ENCODE assay signal across 8 mouse cellular contexts in the genomic region with DNA sequence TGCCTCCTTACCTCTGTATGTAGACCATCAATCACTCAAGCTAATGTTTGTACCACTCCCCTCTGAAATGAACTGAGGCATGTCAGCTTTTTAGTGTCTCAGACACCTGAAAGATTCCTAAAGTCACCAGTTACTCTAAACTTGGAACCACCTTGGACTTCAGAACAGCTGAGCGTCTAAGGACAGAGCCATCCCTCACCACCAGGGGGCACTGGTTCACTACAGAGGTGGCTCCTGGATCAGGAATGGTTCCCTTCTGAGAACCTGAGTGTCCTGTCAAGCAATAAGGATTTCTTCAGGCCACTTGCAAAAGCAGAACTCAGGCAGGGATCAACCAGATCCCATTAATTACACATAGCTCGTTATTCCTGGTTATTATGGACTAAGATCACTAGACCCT. TPM values are rescaled to one million over a fixed set of nuclear protein-coding genes. Genes with fewer than 3 reads are reported as not detected.
DNase-seq lines count a peak whose midpoint lies in the region; ATAC-seq lines count a peak whose summit lies in the region.

No protein-coding gene starts in this region.

- no peak overlapping the region for H3K4me2 ChIP-seq in hindbrain, embryonic 11.5 days (replicated peaks; ENCODE audit: low read depth, low read length)
- H3K4me2 ChIP-seq in hindbrain, embryonic 13.5 days: no peak overlapping the region
- H3K4me2 ChIP-seq in forebrain, embryonic 13.5 days: no peak overlapping the region

- peak; percentile 90 for DNase-seq in hindbrain, embryonic 11.5 days (ENCODE audit: low spot score)
- peak; percentile 54 for DNase-seq in c-Kit-negative CD71-positive TER-119-positive erythroid progenitor cells, embryonic 14.5 days (ENCODE audit: low read depth, low spot score)
- DNase-seq in induced T-regulatory cell, adult 2 months (ENCODE audit: low read depth): peak; percentile 84
- peak; percentile 74 to 87 for DNase-seq in left cerebral cortex, postnatal 14 days (ENCODE audit: low spot score in 2 of 2)
- DNase-seq in monocyte, adult 2 months (ENCODE audit: low read depth in 1 of 2, low spot score in 2 of 2): peak; percentile 16 to 59
- DNase-seq in spleen, postnatal 4 days (ENCODE audit: low spot score in 2 of 2): peak; percentile 73 to 91

- H3K9me3 ChIP-seq in hindbrain, embryonic 11.5 days (ENCODE audit: control insufficient read depth, low read length): no peaks in the 10 kb centered on the region
- H3K9me3 ChIP-seq in hindbrain, embryonic 13.5 days: no peaks in the 10 kb centered on the region
- H3K9me3 ChIP-seq in forebrain, embryonic 13.5 days (replicated peaks): no peaks in the 10 kb centered on the region

- H3K36me3 ChIP-seq in hindbrain, embryonic 11.5 days (ENCODE audit: control insufficient read depth, insufficient read depth, low read length): no peaks in the 10 kb centered on the region
- no peaks in the 10 kb centered on the region for H3K36me3 ChIP-seq in hindbrain, embryonic 13.5 days
- no peaks in the 10 kb centered on the region for H3K36me3 ChIP-seq in forebrain, embryonic 13.5 days (ENCODE audit: poor library complexity, severe bottlenecking)

- intact Hi-C loops in left cerebral cortex, postnatal 14 days (cut with DNase I): loop anchor here (1.0 to 5.0 kb wide), 2 partner anchors 94 to 362 kb away; no protein-coding TSS in a partner anchor

- no peaks in the 10 kb centered on the region for H3K4me1 ChIP-seq in hindbrain, embryonic 11.5 days (replicated peaks; ENCODE audit: control insufficient read depth, insufficient read depth, low read length)
- H3K4me1 ChIP-seq in hindbrain, embryonic 13.5 days (replicated peaks): peaks cover 7% of the 10 kb centered on the region
- no peaks in the 10 kb centered on the region; the same call in 1 of the 2 replicates for H3K4me1 ChIP-seq in forebrain, embryonic 13.5 days

- no peak for ATAC-seq in hindbrain, embryonic 11.5 days (ENCODE audit: low FRiP score)
- ATAC-seq in hindbrain, embryonic 13.5 days (ENCODE audit: low FRiP score): no peak
- 0 out of 2 replicates have a peak, but pooled peaks have one; percentile 48 for ATAC-seq in forebrain, embryonic 13.5 days

- no peak overlapping the region for H3K27ac ChIP-seq in hindbrain, embryonic 11.5 days (ENCODE audit: low read depth, low read length)
- H3K27ac ChIP-seq in hindbrain, embryonic 13.5 days: no peak overlapping the region
- H3K27ac ChIP-seq in forebrain, embryonic 13.5 days: no peak overlapping the region

- no peak overlapping the region for H3K9ac ChIP-seq in hindbrain, embryonic 11.5 days (ENCODE audit: low read depth, low read length)
- no peak overlapping the region for H3K9ac ChIP-seq in hindbrain, embryonic 13.5 days
- H3K9ac ChIP-seq in forebrain, embryonic 13.5 days: no peak overlapping the region

- 16% methylated on average over 2 of the region's 2 CpGs for WGBS in hindbrain, embryonic 11.5 days
- WGBS in hindbrain, embryonic 13.5 days: 6% methylated on average over 2 of the region's 2 CpGs
- 10% methylated on average over 2 of the region's 2 CpGs for WGBS in forebrain, embryonic 13.5 days

- no peaks in the 10 kb centered on the region for H3K27me3 ChIP-seq in hindbrain, embryonic 11.5 days (ENCODE audit: control insufficient read depth, insufficient read depth, low read length)
- no peaks in the 10 kb centered on the region for H3K27me3 ChIP-seq in hindbrain, embryonic 13.5 days
- H3K27me3 ChIP-seq in forebrain, embryonic 13.5 days: no peaks in the 10 kb centered on the region

- H3K4me3 ChIP-seq in hindbrain, embryonic 11.5 days (ENCODE audit: low read depth, low read length): no peak overlapping the region
- no peak overlapping the region for H3K4me3 ChIP-seq in hindbrain, embryonic 13.5 days
- H3K4me3 ChIP-seq in forebrain, embryonic 13.5 days: no peak overlapping the region

RNA-seq across cellular contexts. Expression of a gene that starts 5.9 kb away (rescaled TPM):
- 14.5 and 19.9 TPM in 2 replicates for polyA plus RNA-seq in hindbrain, embryonic 11.5 days (2014; fragmentation: Nextera tagmentation; extraction: Ambion mirVana)
- polyA plus RNA-seq in hindbrain, embryonic 13.5 days (2015; fragmentation: Nextera tagmentation; extraction: Ambion mirVana): 11.1 TPM in 2 replicates
- polyA plus RNA-seq in forebrain, embryonic 13.5 days (2015; fragmentation: Nextera tagmentation; extraction: Ambion mirVana): 15.3 and 16.9 TPM in 2 replicates
- total RNA-seq in left cerebral cortex, postnatal 14 days (2021): 10 to 100 TPM; 45.8 to 46.2 TPM

RNA-seq across cellular contexts. Expression of a gene that starts 30.5 kb away (rescaled TPM):
- polyA plus RNA-seq in hindbrain, embryonic 11.5 days (2014; fragmentation: Nextera tagmentation; extraction: Ambion mirVana): 26.8 and 27.8 TPM in 2 replicates
- 31.1 and 31.2 TPM in 2 replicates for polyA plus RNA-seq in hindbrain, embryonic 13.5 days (2015; fragmentation: Nextera tagmentation; extraction: Ambion mirVana)
- polyA plus RNA-seq in forebrain, embryonic 13.5 days (2015; fragmentation: Nextera tagmentation; extraction: Ambion mirVana): 36.8 and 40.4 TPM in 2 replicates
- total RNA-seq in left cerebral cortex, postnatal 14 days (2021): 10 to 100 TPM; 13.9 to 19.5 TPM

RNA-seq across cellular contexts. Expression of a gene that starts 47.1 kb away (rescaled TPM):
- 0.15 TPM in 1 of 2 replicates, not detected in the other for polyA plus RNA-seq in hindbrain, embryonic 11.5 days (2014; fragmentation: Nextera tagmentation; extraction: Ambion mirVana)
- not detected in 2 replicates for polyA plus RNA-seq in hindbrain, embryonic 13.5 days (2015; fragmentation: Nextera tagmentation; extraction: Ambion mirVana)
- polyA plus RNA-seq in forebrain, embryonic 13.5 days (2015; fragmentation: Nextera tagmentation; extraction: Ambion mirVana): not detected in 2 replicates
- not detected for total RNA-seq in left cerebral cortex, postnatal 14 days (2021)

RNA-seq across cellular contexts. Expression of a gene that starts 50.4 kb away (rescaled TPM):
- polyA plus RNA-seq in hindbrain, embryonic 11.5 days (2014; fragmentation: Nextera tagmentation; extraction: Ambion mirVana): 0.26 TPM in 1 of 2 replicates, not detected in the other
- 0.13 and 0.28 TPM in 2 replicates for polyA plus RNA-seq in hindbrain, embryonic 13.5 days (2015; fragmentation: Nextera tagmentation; extraction: Ambion mirVana)
- not detected in 2 replicates for polyA plus RNA-seq in forebrain, embryonic 13.5 days (2015; fragmentation: Nextera tagmentation; extraction: Ambion mirVana)
- total RNA-seq in left cerebral cortex, postnatal 14 days (2021): under 1 TPM in 1 of 2 experiments, not detected in 1; 0.70 TPM

Comparison
In these comparisons a context has a peak if more than half of its experiments do, and no peak if none do; other contexts are left out.
1. DNase-seq: peak in every context shown above with its lines; median percentile 90 in hindbrain, embryonic 11.5 days; 84 in induced T-regulatory cell, adult 2 months; 82 in spleen, postnatal 4 days; 80 in left cerebral cortex, postnatal 14 days; 54 in c-Kit-negative CD71-positive TER-119-positive erythroid progenitor cells, embryonic 14.5 days; 38 in monocyte, adult 2 months.